Mouse (Mus musculus) hindbrain, embryonic 14.5 days (tissue): Measurements from ENCODE around the gene Insm1. TPM values are rescaled to one million over a fixed set of nuclear protein-coding genes. Genes with fewer than 3 reads are reported as not detected.

Experiments used
- ATAC-seq: fragments of 200-750 bp; cut with Nextera tagmentation; 2 replicates; pipeline ENCODE4 v1.8.0; 2017; ENCODE audit warnings: moderate number of reproducible peaks, mild to moderate bottlenecking, moderate TSS enrichment, moderate library complexity; ENCODE audit not compliant: low FRiP score
- DNase-seq: peaks from one replicate; pipeline ENCODE4 v3.0.0-alpha.2; 2015; ENCODE audit warnings: low spot score
- H3K27ac ChIP-seq: fragments of 300-500 bp; sonication (generic); 2 replicates; pipeline ENCODE4 v1.5.1; 2014; ENCODE audit warnings: mild to moderate bottlenecking, moderate library complexity
- H3K27me3 ChIP-seq: fragments of 300-500 bp; sonication (generic); 2 replicates; pipeline ENCODE4 v1.6.1; 2014; ENCODE audit warnings: mild to moderate bottlenecking, low read length, mixed read lengths; ENCODE audit not compliant: control insufficient read depth, insufficient read depth
- H3K36me3 ChIP-seq: fragments of 300-500 bp; sonication (generic); replicated peaks from 2 replicates; pipeline ENCODE4 v1.6.1; 2014; ENCODE audit not compliant: control insufficient read depth, insufficient read depth
- H3K4me1 ChIP-seq: fragments of 300-500 bp; sonication (generic); replicated peaks from 2 replicates; pipeline ENCODE4 v1.6.1; 2014; ENCODE audit warnings: antibody characterized with exemption, low read length, mixed read lengths; ENCODE audit not compliant: control insufficient read depth, insufficient read depth
- H3K4me2 ChIP-seq: fragments of 300-500 bp; sonication (generic); replicated peaks from 2 replicates; pipeline ENCODE4 v1.6.1; 2014; ENCODE audit warnings: mild to moderate bottlenecking, moderate library complexity
- H3K4me3 ChIP-seq: fragments of 300-500 bp; sonication (generic); replicated peaks from 2 replicates; pipeline ENCODE4 v1.5.1; 2014; ENCODE audit warnings: mild to moderate bottlenecking, low read length
- H3K9ac ChIP-seq: fragments of 300-500 bp; sonication (generic); 2 replicates; pipeline ENCODE4 v1.6.1; 2014
- H3K9me3 ChIP-seq: fragments of 300-500 bp; sonication (generic); 2 replicates; pipeline ENCODE4 v1.6.1; 2016; ENCODE audit warnings: low read length; ENCODE audit not compliant: control insufficient read depth
- WGBS: fragments of 180-500 bp; shearing (Covaris S2); extraction: QIAGEN DNeasy Blood & Tissue Kit; methylation state at CpG from one replicate; pipeline ENCODE4 v1.1.7; 2014; 5-methylcytosine and 5-hydroxymethylcytosine counted together
- polyA plus RNA-seq: library from polyadenylated mRNA; unstranded; fragments of >200 nt; fragmentation: Nextera tagmentation; extraction: Ambion mirVana; gene quantifications from 2 replicates; pipeline ENCODE4 v1.2.1, GENCODE M21; 2014

The Insm1 gene
- polyA plus RNA-seq, 1 experiment from 2014 or later = 2.6 TPM

GRCm38 (mm10) chr2:146223176-146223905 lies 1.6 kb downstream of the Insm1 start:
- H3K27ac ChIP-seq = peak overlapping the region; percentile 97
- peak overlapping the region; percentile 92 for H3K4me2 ChIP-seq
- peaks cover 21% of the 10 kb centered on the region for H3K4me1 ChIP-seq
- no peaks in the 10 kb centered on the region for H3K36me3 ChIP-seq
- peaks cover 38% of the 10 kb centered on the region for H3K27me3 ChIP-seq
- whole genome bisulfite sequencing = under 1% methylated on average over 72 of the region's 75 CpGs
- ATAC-seq (no peak), DNase-seq (no peak)
- peak overlapping the region; percentile 82 for H3K4me3 ChIP-seq
- peak overlapping the region; percentile 93 for H3K9ac ChIP-seq
- H3K9me3 ChIP-seq = no peaks in the 10 kb centered on the region

GRCm38 (mm10) chr2:146224141-146224540 lies 2.4 kb downstream of the Insm1 start:
- peaks cover 18% of the 10 kb centered on the region for H3K4me1 ChIP-seq
- peak overlapping the region; percentile 93 for H3K9ac ChIP-seq
- H3K9me3 ChIP-seq = no peaks in the 10 kb centered on the region
- no peaks in the 10 kb centered on the region for H3K36me3 ChIP-seq
- H3K27me3 ChIP-seq = peaks cover 36% of the 10 kb centered on the region
- H3K27ac ChIP-seq = peak overlapping the region; percentile 97; the same call in 1 of the 2 replicates
- peak overlapping the region; percentile 92 for H3K4me2 ChIP-seq
- peak overlapping the region; percentile 82 for H3K4me3 ChIP-seq
- WGBS = 8% methylated on average over 7 of the region's 7 CpGs
- ATAC-seq (no peak), DNase-seq (no peak)

DNA sequence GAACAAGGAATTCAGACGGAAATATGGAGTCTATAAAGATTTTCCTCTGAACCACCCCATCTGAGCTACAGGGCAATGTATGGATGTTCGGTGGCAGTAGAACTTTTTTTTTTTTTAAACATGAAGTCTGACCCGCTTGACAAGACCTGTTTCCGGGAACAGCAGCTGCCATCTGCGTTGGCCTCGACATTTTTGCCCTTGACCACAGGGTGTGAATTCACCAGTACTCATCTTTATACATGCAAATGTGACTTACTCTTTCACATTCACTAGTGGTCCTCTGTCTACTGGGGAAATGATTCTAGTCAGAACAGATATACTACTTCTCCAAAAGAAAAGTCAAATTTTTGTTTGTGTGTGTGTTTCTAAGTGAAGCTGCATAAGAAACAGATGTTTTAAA lies 4.1 kb downstream of the Insm1 start:
- WGBS = 5% methylated on average over 6 of the region's 6 CpGs
- Histone ChIP-seq H3K9ac (no peak overlapping the region), H3K36me3 (no peaks in the 10 kb centered on the region), H3K9me3 (no peaks in the 10 kb centered on the region), H3K4me2 (peak overlapping the region; percentile 92), H3K4me1 (peaks cover 9% of the 10 kb centered on the region; the same call in 1 of the 2 replicates), H3K27me3 (peaks cover 29% of the 10 kb centered on the region; the same call in 1 of the 2 replicates), H3K27ac (no peak overlapping the region), H3K4me3 (0 out of 2 replicates have a peak overlapping the region, but pooled peaks have one; percentile 82)
- DNase-seq (no peak), ATAC-seq (no peak)

DNA sequence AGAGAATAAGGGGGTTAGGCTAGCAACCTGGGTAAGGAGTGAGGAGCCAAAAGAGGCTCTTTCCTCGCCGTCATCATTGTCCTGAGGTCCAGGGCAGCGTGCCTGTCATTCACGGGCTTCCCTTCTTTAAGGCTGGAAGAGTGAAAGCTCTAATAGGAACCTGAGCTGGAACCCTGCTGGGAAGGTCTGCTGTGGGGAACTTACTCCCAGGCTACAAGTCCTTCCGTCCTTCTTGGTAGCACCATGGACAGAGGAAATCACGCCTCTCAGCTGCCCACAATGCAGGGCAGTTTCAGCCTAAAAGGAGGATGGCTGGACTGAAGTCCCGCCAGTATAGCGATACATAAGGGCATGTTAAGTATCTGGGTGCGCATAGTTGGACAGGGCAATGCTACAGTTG lies 4.8 kb downstream of the Insm1 start:
- Histone ChIP-seq H3K4me1 (0 out of 2 replicates have a peak, but pooled peaks cover 7% of the 10 kb centered on the region), H3K9me3 (no peaks in the 10 kb centered on the region), H3K4me2 (peak overlapping the region; percentile 92; the same call in 1 of the 2 replicates), H3K9ac (no peak overlapping the region), H3K4me3 (no peak overlapping the region), H3K27me3 (peaks cover 28% of the 10 kb centered on the region; the same call in 1 of the 2 replicates), H3K36me3 (no peaks in the 10 kb centered on the region), H3K27ac (no peak overlapping the region)
- no peak for ATAC-seq
- no peak for DNase-seq
- WGBS = 9% methylated on average over 9 of the region's 9 CpGs

- no peaks in the 10 kb centered on the region for H3K9me3 ChIP-seq
- WGBS = 51% methylated on average over 3 of the region's 3 CpGs
- H3K4me1 ChIP-seq = 0 out of 2 replicates have a peak, but pooled peaks cover 7% of the 10 kb centered on the region
- no peak for DNase-seq
- peaks cover 28% of the 10 kb centered on the region; the same call in 1 of the 2 replicates for H3K27me3 ChIP-seq
- H3K27ac ChIP-seq = no peak overlapping the region
- no peak overlapping the region for H3K9ac ChIP-seq
- no peak overlapping the region for H3K4me2 ChIP-seq
- H3K4me3 ChIP-seq = no peak overlapping the region
- ATAC-seq = no peak
- no peaks in the 10 kb centered on the region for H3K36me3 ChIP-seq
Observed at GRCm38 (mm10) chr2:146227646-146228045, 5.9 kb downstream of the Insm1 start.

- DNase-seq = no peak
- no peak overlapping the region for H3K4me2 ChIP-seq
- no peak overlapping the region for H3K4me3 ChIP-seq
- ATAC-seq = no peak
- 0 out of 2 replicates have a peak, but pooled peaks cover 7% of the 10 kb centered on the region for H3K4me1 ChIP-seq
- no peak overlapping the region for H3K9ac ChIP-seq
- no peak overlapping the region for H3K27ac ChIP-seq
- H3K9me3 ChIP-seq = no peaks in the 10 kb centered on the region
- peaks cover 28% of the 10 kb centered on the region; the same call in 1 of the 2 replicates for H3K27me3 ChIP-seq
- 65% methylated on average over 2 of the region's 2 CpGs for WGBS
- H3K36me3 ChIP-seq = no peaks in the 10 kb centered on the region
Observed at GRCm38 (mm10) chr2:146228435-146228834, 6.7 kb downstream of the Insm1 start.

DNA sequence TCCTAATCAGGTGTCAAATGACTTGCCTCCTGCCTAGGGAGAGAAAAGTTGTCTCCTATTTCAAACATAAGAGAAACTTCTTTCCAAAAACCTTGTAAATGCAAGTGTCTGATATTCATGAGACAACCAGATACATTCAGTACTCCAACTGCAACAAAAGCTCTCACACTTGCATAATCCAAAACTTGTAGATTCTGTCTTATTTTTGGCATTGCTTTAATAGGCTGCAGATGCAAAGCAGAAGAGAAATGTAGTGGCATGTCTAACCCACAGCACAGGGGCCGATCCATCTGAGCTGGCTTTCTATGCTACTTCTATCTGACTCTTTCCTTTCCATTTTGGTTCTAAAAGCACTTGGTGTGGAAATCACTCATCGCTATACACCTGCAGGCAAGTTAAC lies 9.8 kb downstream of the Insm1 start:
- ATAC-seq (no peak), DNase-seq (no peak)
- 97% methylated on average over 2 of the region's 2 CpGs for WGBS
- Histone ChIP-seq H3K4me2 (no peak overlapping the region), H3K4me3 (no peak overlapping the region), H3K27ac (no peak overlapping the region), H3K4me1 (no peaks in the 10 kb centered on the region), H3K27me3 (peaks cover 22% of the 10 kb centered on the region; the same call in 1 of the 2 replicates), H3K9me3 (no peaks in the 10 kb centered on the region), H3K36me3 (no peaks in the 10 kb centered on the region), H3K9ac (no peak overlapping the region)

DNA sequence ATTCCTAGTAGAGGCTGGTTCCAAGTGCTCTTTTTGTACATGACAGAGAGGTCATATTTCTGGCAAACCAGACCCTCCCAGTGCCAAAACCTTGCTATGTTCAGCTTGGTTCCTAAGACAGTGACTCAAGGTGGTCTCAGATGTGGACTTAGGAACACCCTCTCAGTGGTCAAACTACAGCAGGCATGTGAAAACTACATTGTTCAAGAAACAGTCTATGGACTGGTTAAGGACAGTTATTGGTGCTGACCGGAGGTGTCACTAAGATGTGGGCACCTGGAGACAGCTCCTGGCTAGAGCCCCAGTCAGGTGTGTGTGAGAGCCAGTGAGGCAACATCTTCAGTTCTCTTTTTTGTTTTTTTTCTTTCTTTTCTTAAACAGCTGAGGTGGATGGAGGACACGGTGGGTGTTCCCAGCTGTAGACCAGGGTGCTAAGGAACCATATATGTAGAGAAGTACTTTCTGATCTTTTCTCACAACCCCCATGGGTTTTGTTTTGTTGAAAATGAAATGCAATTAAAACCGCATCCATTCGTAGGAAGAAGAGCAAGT lies 17.6 kb downstream of the Insm1 start:
- 86% methylated on average over 4 of the region's 4 CpGs for WGBS
- Histone ChIP-seq H3K4me3 (no peak overlapping the region), H3K27me3 (no peaks in the 10 kb centered on the region), H3K36me3 (peaks cover 8% of the 10 kb centered on the region; the same call in 1 of the 2 replicates), H3K27ac (no peak overlapping the region), H3K4me1 (no peaks in the 10 kb centered on the region), H3K9me3 (no peaks in the 10 kb centered on the region), H3K9ac (no peak overlapping the region), H3K4me2 (no peak overlapping the region)
- ATAC-seq = no peak
- DNase-seq = no peak

GRCm38 (mm10) chr2:146244049-146244448 lies 22.3 kb downstream of the Insm1 start:
- Histone ChIP-seq H3K27me3 (no peaks in the 10 kb centered on the region), H3K9me3 (no peaks in the 10 kb centered on the region), H3K36me3 (peaks cover 13% of the 10 kb centered on the region; the same call in 1 of the 2 replicates), H3K4me1 (0 out of 2 replicates have a peak, but pooled peaks cover 5% of the 10 kb centered on the region), H3K4me2 (no peak overlapping the region), H3K4me3 (no peak overlapping the region), H3K27ac (no peak overlapping the region), H3K9ac (no peak overlapping the region)
- no peak for DNase-seq
- WGBS = 90% methylated on average over 2 of the region's 2 CpGs
- ATAC-seq = no peak
